Mouse (Mus musculus) CH12.LX (cell line): ENCODE data around the gene Moap1. TPM values are rescaled to one million over a fixed set of nuclear protein-coding genes. Genes with fewer than 3 reads are reported as not detected.

Source experiments
- DNase-seq: peaks from one replicate; pipeline ENCODE4 v3.0.0-alpha.2; 2013; ENCODE audit errors: extremely low read depth
- H3K27ac ChIP-seq: 2 replicates; pipeline ENCODE4 v1.5.1; 2012; ENCODE audit warnings: low read depth, mild to moderate bottlenecking, control low read depth, moderate library complexity; ENCODE audit not compliant: insufficient read depth
- H3K27me3 ChIP-seq: replicated peaks from 2 replicates; pipeline ENCODE3; 2012; ENCODE audit warnings: inconsistent platforms
- H3K36me3 ChIP-seq, 2 experiments: replicated peaks in 1 of 2; 2 replicates each; pipeline versions ENCODE3 to v1.6.1; 2012; ENCODE audit warnings: inconsistent platforms in 1 of 2, low read length in 1 of 2, mild to moderate bottlenecking in 1 of 2, mixed read lengths in 1 of 2, moderate library complexity in 1 of 2; ENCODE audit not compliant: control insufficient read depth in 1 of 2, insufficient read depth in 1 of 2
- H3K4me1 ChIP-seq, 2 experiments: 2 replicates each; pipeline ENCODE4 v1.6.1; 2012; ENCODE audit warnings: inconsistent platforms in 1 of 2, moderate library complexity in 1 of 2; ENCODE audit not compliant: insufficient read depth in 2 of 2, control insufficient read depth in 1 of 2
- H3K4me2 ChIP-seq: 2 replicates; pipeline ENCODE4 v1.6.1; 2012; ENCODE audit warnings: low read depth, mild to moderate bottlenecking, control low read depth; ENCODE audit not compliant: poor library complexity, insufficient read depth, severe bottlenecking
- H3K4me3 ChIP-seq, 3 experiments: fragments of 150-350 bp in 1 of 3; sonication (generic) in 1 of 3; replicated peaks in 1 of 3; 2 replicates each; pipeline versions ENCODE3 to v1.5.1; 2011 to 2012; ENCODE audit warnings: low read depth in 2 of 3, low read length in 2 of 3, mild to moderate bottlenecking in 2 of 3, moderate library complexity in 2 of 3, control low read depth in 1 of 3, improper control_type of control experiment in 1 of 3, inconsistent platforms in 1 of 3, mixed read lengths in 1 of 3; ENCODE audit not compliant: poor library complexity in 1 of 3
- H3K79me2 ChIP-seq: replicated peaks from 2 replicates; pipeline ENCODE4 v1.6.1; 2012; ENCODE audit warnings: mild to moderate bottlenecking, moderate library complexity; ENCODE audit not compliant: control insufficient read depth, poor library complexity, insufficient read depth, severe bottlenecking; ENCODE audit errors: extremely low read depth
- H3K9ac ChIP-seq: 2 replicates; pipeline ENCODE4 v1.6.1; 2012; ENCODE audit warnings: low read depth, mild to moderate bottlenecking, control low read depth, moderate library complexity; ENCODE audit not compliant: insufficient read depth
- H3K9me3 ChIP-seq: replicated peaks from 2 replicates; pipeline ENCODE3; 2012; ENCODE audit warnings: low read length, inconsistent platforms, mixed read lengths
- CHD1 ChIP-seq: IDR thresholded peaks from 2 replicates; pipeline ENCODE4 v1.6.1; 2012; ENCODE audit warnings: low read depth, low read length, improper control_type of control experiment, inconsistent platforms
- CTCF ChIP-seq, 2 experiments: IDR thresholded peaks in 1 of 2; conservative IDR thresholded peaks in 1 of 2; 2 replicates each; pipeline ENCODE4 v1.5.1; 2011 to 2012; ENCODE audit warnings: low read depth in 2 of 2, low read length in 2 of 2, improper control_type of control experiment in 1 of 2, inconsistent platforms in 1 of 2, mild to moderate bottlenecking in 1 of 2, moderate library complexity in 1 of 2
- E2F4 ChIP-seq: IDR thresholded peaks from 2 replicates; pipeline ENCODE4 v1.6.1; 2011; ENCODE audit warnings: low read depth, low read length, improper control_type of control experiment; ENCODE audit not compliant: insufficient replicate concordance
- ETS1 ChIP-seq: conservative IDR thresholded peaks from 2 replicates; pipeline ENCODE4 v1.6.1; 2012; ENCODE audit warnings: low read depth, mild to moderate bottlenecking, inconsistent platforms, low read length, improper control_type of control experiment, moderate library complexity
- HCFC1 ChIP-seq: IDR thresholded peaks from 2 replicates; pipeline ENCODE4 v1.6.1; 2012; ENCODE audit warnings: low read depth, mild to moderate bottlenecking, inconsistent platforms, low read length, improper control_type of control experiment
- IRF4 ChIP-seq: IDR thresholded peaks from 2 replicates; pipeline ENCODE4 v1.6.1; 2014; ENCODE audit warnings: low read depth, mild to moderate bottlenecking, inconsistent platforms, low read length, improper control_type of control experiment
- JUND ChIP-seq: conservative IDR thresholded peaks from 2 replicates; pipeline ENCODE4 v1.6.1; 2011; ENCODE audit warnings: low read depth, low read length, improper control_type of control experiment
- MAFK ChIP-seq: IDR thresholded peaks from 2 replicates; pipeline ENCODE4 v1.6.1; 2011; ENCODE audit warnings: low read length, improper control_type of control experiment; ENCODE audit not compliant: insufficient replicate concordance
- MAX ChIP-seq: IDR thresholded peaks from 2 replicates; pipeline ENCODE4 v1.6.1; 2011; ENCODE audit warnings: low read length, improper control_type of control experiment
- MYC ChIP-seq: IDR thresholded peaks from 2 replicates; pipeline ENCODE4 v1.6.1; 2011; ENCODE audit warnings: low read depth, mild to moderate bottlenecking, improper control_type of control experiment, low read length
- NRF1 ChIP-seq: IDR thresholded peaks from 2 replicates; pipeline ENCODE4 v1.6.1; 2014; ENCODE audit warnings: low read depth, mild to moderate bottlenecking, inconsistent platforms, low read length, improper control_type of control experiment, moderate library complexity
- POLR2A ChIP-seq: IDR thresholded peaks from 2 replicates; pipeline ENCODE4 v1.6.1; 2011; ENCODE audit warnings: low read depth, mild to moderate bottlenecking, improper control_type of control experiment, low read length
- POLR2AphosphoS2 ChIP-seq: IDR thresholded peaks from 2 replicates; pipeline ENCODE4 v1.6.1; 2011; ENCODE audit warnings: low read depth, low read length, improper control_type of control experiment
- RCOR1 ChIP-seq: conservative IDR thresholded peaks from 2 replicates; pipeline ENCODE4 v1.6.1; 2012; ENCODE audit warnings: low read depth, mild to moderate bottlenecking, inconsistent platforms, low read length, improper control_type of control experiment
- SIN3A ChIP-seq: IDR thresholded peaks from 2 replicates; pipeline ENCODE4 v1.6.1; 2012; ENCODE audit warnings: low read length, improper control_type of control experiment, inconsistent platforms
- TBP ChIP-seq: conservative IDR thresholded peaks from 2 replicates; pipeline ENCODE4 v1.6.1; 2011; ENCODE audit warnings: low read depth, low read length, improper control_type of control experiment
- TCF12 ChIP-seq: IDR thresholded peaks from 2 replicates; pipeline ENCODE4 v1.6.1; 2014; ENCODE audit warnings: low read depth, mild to moderate bottlenecking, inconsistent platforms, low read length, improper control_type of control experiment
- USF1 ChIP-seq: IDR thresholded peaks from 2 replicates; pipeline ENCODE4 v1.6.1; 2014; ENCODE audit warnings: low read depth, mild to moderate bottlenecking, inconsistent platforms, low read length, improper control_type of control experiment
- ZKSCAN1 ChIP-seq: IDR thresholded peaks from 2 replicates; pipeline ENCODE4 v1.6.1; 2012; ENCODE audit warnings: low read depth, inconsistent platforms, low read length, improper control_type of control experiment, borderline replicate concordance
- ZMIZ1 ChIP-seq: IDR thresholded peaks from 2 replicates; pipeline ENCODE4 v1.6.1; 2012; ENCODE audit warnings: low read depth, mild to moderate bottlenecking, inconsistent platforms, low read length, improper control_type of control experiment
- dilution Hi-C: fragments of 300-500 bp; cut with MboI; formaldehyde crosslinking; loops from 2 replicates; pipeline ENCODE4 v1.14.3; 2020; ENCODE audit warnings: low sequenced_read_pairs; ENCODE audit not compliant: extremely low pct_unique_long_range_greater_than_20kb, extremely low pct_ligation_motif_present
- in situ Hi-C: fragments of 300-500 bp; cut with MboI; formaldehyde crosslinking; loops from 3 replicates; pipeline ENCODE4 v1.14.3; 2019; ENCODE audit warnings: low sequenced_read_pairs, low pct_ligation_motif_present, low pct_unique_long_range_greater_than_20kb, mixed read lengths
- polyA plus RNA-seq: library from polyadenylated mRNA; unstranded; fragments of >175 nt; gene quantifications from 2 replicates; pipeline ENCODE4 v1.2.1, GENCODE M21; 2012; ENCODE audit warnings: low read depth; ENCODE audit not compliant: insufficient read length
- total RNA-seq, 2 experiments: library from RNA; depleted of rRNA; stranded (reverse); fragments of 300-350 nt in 1 of 2; fragments of >200 nt in 1 of 2; gene quantifications; 2 replicates each; pipeline ENCODE4 v1.2.3; 2012 to 2014

Gene Moap1
- total and polyA plus RNA-seq, 3 experiments: 5.5 to 7.1 (median 6.1) TPM

DNA sequence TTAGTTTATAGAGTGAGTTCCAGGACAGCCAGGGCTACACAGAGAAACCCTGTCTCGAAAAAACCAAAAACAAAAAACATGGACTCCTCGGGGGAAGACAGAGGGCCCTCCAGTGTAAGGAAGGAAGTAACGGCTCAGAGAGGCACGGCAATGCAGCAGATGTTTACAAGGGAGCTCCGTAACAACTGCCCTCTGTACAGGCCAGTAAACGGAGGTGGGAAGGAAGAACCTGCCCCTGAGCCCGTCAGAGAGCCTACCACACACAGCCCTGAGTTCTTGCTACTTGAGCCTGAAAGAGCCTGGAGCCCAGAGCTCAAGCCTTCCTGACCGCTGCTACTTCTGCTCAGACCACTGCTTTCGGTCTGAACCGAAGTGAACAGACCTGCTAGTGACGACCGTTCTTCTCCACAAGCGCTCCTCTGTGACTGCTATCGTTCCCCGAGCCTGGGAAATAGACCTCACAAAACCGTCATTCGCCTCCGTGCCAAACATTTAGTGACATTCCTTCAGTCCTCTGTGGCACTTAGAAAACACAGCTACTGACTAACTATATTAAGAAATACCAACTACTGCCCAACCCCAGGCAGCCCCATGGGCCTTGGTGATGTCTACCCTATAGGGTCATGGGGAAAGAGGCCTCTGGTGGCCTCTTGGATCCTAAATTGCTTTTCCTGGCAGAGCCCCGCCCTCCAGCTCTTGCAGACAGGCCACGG is 30.2 kb downstream of the Moap1 start:
- Histone ChIP-seq H3K27me3 (no peaks in the 10 kb centered on the region), H3K27ac (no peak overlapping the region), H3K79me2 (no peaks in the 10 kb centered on the region), H3K4me3 (no peak overlapping the region), H3K4me1 (no peaks in the 10 kb centered on the region), H3K9ac (no peak overlapping the region), H3K4me2 (no peak overlapping the region), H3K36me3 (no peaks in the 10 kb centered on the region), H3K9me3 (no peaks in the 10 kb centered on the region)
- TF ChIP-seq ZMIZ1 (no peak), MAX (no peak), HCFC1 (no peak), TBP (no peak), TCF12 (no peak), CHD1 (no peak), RCOR1 (no peak), SIN3A (no peak), MAFK (no peak), JUND (no peak)
- dilution Hi-C loops (no loop called here), in situ Hi-C loops (no loop called here)
- no peak for DNase-seq

DNA sequence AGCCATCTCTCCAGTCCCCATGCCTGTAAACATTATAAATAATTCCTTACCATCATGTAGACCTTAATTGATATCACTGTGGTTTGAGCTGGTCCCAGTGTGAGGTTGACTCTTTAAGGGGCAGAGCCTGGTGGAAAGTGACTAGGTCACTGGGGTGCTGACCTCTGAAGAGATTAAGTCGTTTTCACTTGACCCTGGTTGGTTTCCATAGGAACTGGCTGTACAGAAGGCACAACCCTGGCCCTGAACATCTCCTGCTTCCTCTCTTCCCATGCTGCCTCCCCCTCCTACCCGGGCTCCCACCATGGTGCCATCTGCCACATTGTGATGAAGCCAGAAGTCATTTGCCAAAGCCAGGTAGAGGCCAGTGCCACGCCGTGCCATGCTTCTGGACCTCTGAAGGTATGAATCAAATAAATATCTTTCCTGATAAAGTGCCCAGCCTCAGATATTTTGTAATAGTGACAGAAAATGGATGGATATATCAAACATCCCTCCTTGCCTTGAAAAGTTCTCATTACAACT is 32.5 kb downstream of the Moap1 start:
- peaks cover 1% of the 10 kb centered on the region for H3K27me3 ChIP-seq
- no peaks in the 10 kb centered on the region for H3K36me3 ChIP-seq
- TF ChIP-seq E2F4: no peak
- no peak for TF ChIP-seq MYC
- no peak for TF ChIP-seq POLR2AphosphoS2
- TF ChIP-seq CTCF (conservative IDR thresholded peaks at IDR 0.05 in 1 of 2, IDR thresholded peaks at IDR 0.05 in 1 of 2; ENCODE audit: low read depth in 2 of 2, low read length in 2 of 2): no peak
- no peak for TF ChIP-seq ETS1
- TF ChIP-seq SIN3A: no peak
- no peak for TF ChIP-seq MAFK
- no peak for TF ChIP-seq POLR2A
- no peak for TF ChIP-seq NRF1
- TF ChIP-seq ZKSCAN1: no peak
- no peak for TF ChIP-seq IRF4
- TF ChIP-seq USF1: no peak
- no peaks in the 10 kb centered on the region for H3K9me3 ChIP-seq
- H3K27ac ChIP-seq: no peak overlapping the region
- dilution Hi-C loops (no loop called here), in situ Hi-C loops (no loop called here)
- H3K9ac ChIP-seq: no peak overlapping the region
- DNase-seq: no peak
- peaks cover 0 to 5% of the 10 kb centered on the region in 2 experiments; a peak in 1 of 4 replicates for H3K4me1 ChIP-seq
- H3K4me3 ChIP-seq: no peak overlapping the region
- H3K79me2 ChIP-seq: no peaks in the 10 kb centered on the region
- H3K4me2 ChIP-seq: no peak overlapping the region
